Mouse (Mus musculus): ENCODE measurements around the gene Dnajc13.

The Dnajc13 gene

DNA sequence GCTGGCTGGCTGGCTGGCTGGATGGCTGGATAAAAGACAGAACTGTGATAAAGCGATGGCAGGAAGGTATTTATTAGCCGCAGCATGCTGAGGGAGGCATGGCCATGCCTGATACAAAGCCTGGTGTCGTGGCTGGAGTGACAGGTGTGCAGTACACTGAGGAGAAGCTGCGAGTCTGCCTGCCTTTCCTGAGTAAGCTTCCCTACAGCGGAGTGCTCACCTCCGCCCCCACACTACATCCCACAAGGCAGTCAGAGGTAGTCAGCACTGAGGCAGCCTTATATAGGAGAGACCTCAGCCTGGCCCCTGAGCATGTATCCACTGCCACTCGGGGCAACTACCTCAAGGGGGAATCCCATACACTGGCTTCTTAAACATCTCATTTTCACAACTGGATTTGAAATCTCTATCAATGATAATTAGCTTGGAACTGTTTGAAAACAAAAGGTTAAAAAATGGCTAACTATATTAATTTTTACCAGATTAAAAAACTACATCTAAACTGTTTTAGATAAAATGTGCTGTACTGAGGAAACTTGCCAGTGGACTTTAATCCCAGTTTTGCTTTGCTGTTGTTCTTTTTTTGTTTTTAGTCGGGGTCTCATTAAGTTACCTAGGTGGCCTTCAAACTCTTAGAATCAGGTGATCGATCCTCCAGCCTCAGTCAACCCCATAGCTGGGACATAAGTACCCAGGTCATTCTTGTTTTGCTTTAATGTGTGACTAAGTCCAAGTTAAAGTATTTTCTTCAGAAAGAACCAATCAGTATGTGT, 8.1 kb downstream of the Dnajc13 start:
- no peak for DNase-seq (ENCODE audit: low spot score)

DNA sequence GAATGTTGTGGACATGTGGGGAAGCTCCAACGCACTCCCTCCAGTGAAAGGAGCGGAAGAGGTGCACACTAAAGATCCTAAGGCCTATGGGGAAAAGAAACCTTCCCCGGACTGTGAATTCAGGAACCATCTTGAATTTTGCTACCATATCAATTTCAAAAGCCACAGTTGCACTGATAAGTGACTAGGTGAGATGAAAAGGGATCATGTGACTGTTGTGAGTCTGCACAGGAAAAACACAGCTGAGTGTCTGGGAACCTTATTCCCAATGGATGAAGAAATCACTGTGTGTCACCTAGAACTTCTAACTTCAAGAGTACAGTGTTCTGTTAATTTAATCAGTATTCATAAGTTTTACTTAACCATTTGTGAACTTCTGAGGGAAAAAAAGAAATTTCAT, 10.1 kb downstream of the Dnajc13 start:
- no peak for DNase-seq (ENCODE audit: low spot score)

DNA sequence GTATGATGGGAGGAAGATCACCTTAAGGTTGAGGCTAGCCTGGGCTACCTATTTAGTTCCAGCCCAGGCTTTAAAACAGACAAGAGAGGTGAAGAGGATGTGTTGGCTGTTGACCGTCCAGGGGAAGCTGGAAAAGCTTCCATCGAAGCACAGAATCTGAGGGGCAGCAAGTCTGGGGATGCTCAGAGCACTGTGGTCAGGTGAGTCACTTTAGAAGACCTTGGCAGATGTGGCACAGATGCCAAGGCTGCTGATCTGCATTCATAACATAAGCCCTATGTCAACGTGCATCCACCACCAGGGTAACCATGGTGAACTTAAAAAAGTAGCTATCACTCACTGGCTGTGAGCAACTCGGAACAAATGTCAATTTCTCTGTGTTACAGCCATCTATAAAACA, 11.0 kb downstream of the Dnajc13 start:
- DNase-seq (ENCODE audit: low spot score) = no peak

DNA sequence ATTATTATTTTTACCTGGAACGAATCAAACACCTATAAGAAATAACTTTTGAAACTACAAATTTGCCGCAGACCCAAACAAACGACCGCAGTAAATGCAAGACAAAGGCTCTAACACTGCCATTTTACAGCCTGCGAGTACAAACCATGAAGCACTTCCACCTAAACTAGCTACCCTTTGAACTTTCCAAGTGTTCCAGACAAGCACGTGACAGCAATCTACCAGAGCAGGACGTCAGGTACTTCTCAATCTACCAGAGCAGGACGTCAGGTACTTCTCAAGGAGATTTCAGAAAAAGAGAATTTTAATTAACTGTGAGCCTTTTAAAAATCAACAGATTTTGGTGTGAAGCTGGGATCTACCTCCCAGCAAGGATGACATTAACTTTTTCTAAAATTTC, 11.6 kb downstream of the Dnajc13 start:
- peak; percentile 58 for DNase-seq (ENCODE audit: low spot score)

DNA sequence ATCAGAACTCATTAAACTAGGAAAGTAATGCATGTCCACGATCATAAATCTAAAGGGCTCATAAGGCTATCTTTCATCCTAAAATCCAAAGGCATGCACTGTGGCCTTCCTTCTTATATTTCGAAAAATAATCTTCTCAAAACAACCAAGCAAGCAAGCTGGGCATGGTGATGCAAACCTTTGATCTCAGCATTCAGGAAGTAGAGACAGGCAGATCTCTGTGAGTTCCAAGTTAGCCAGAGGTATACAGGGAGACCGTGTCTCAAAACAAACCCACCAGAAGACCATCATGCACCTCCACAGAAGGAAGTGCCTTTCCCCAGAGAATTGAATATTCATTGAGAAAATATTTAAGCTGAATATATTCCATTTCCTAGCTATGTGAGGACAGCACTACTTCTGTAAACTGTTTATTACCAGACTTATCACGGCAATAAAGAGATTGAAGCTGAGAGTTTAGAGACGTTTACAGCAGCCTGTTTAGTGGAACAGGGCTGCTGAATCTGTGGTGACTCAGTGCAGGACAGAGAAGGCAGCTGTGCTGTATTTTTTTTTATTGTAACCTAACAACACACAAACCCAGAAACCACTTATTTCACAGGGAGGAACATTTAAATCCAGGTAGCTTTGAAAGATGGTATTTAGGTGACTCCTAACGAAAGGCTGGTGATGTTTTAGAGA, 15.3 kb downstream of the Dnajc13 start:
- no peak for DNase-seq (ENCODE audit: low spot score)

DNA sequence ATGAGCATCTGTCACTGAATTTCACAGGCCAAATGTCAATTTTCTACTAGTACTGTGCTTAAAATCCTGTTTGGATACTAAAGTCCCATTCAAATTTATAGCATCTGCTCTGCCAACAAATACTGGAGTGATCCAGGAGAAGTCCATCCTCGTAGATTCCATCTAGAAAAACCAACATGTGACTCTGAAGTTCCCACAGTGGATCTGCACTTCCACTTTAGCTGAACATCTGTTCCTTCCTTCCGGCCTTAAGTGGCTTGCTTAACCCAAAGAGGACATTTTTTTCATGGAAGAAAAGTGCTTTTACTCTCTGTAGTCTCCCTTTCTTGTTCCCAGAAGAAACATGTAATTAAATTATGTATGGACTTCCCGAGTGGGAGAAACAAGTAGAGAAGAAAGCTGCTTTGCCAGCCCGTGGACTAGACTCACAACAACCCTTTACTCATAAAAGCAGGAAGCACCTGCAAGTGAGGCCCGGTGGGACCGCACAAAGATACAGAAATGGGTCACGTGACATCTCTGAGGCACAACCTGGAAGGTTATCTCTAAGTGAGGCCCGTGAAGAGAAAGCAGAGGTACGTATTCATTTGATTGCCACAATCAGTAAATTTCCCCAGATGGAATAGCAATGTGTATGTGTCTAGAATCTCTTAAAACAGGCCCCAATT, 18.8 kb downstream of the Dnajc13 start:
- DNase-seq (ENCODE audit: low spot score) = no peak

DNA sequence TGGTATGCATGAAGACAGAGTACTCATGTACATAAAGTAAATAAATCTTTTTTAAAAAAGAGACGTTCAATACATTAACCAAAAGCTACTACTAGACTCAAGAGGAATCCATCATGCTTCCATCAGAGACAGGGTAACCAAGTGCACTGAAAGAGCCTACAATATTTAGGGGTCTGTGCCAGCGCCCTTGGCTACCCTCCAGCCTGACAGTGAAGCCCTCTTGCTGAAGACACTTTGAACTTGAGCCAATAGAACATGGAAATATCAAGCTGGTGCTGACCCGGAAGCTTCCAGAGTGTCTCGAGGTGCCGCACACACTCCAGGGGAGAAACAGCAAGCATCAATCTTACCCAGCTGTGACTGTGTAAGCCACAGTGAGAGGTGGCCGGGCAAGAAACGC, 22.6 kb downstream of the Dnajc13 start:
- no peak for DNase-seq (ENCODE audit: low spot score)

DNA sequence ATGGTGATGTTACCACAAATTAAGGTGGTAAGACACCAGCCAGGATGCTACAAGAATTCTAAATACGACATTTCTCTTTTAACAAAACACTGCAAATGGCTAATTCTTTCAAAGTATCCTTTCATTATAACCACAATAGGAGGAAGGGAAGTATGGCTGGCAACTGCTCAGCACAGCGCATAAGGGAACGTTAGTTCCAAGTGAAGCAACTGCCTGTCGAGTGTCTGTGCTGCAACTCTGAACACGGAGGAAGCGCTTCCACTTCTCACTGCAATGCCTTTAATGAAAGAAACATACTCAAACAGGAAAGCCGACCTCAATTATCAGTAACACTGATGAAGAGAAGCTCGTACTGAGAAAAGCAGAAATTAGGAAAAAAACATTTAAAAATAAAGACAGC, 23.7 kb downstream of the Dnajc13 start:
- no peak for DNase-seq (ENCODE audit: low spot score)

DNA sequence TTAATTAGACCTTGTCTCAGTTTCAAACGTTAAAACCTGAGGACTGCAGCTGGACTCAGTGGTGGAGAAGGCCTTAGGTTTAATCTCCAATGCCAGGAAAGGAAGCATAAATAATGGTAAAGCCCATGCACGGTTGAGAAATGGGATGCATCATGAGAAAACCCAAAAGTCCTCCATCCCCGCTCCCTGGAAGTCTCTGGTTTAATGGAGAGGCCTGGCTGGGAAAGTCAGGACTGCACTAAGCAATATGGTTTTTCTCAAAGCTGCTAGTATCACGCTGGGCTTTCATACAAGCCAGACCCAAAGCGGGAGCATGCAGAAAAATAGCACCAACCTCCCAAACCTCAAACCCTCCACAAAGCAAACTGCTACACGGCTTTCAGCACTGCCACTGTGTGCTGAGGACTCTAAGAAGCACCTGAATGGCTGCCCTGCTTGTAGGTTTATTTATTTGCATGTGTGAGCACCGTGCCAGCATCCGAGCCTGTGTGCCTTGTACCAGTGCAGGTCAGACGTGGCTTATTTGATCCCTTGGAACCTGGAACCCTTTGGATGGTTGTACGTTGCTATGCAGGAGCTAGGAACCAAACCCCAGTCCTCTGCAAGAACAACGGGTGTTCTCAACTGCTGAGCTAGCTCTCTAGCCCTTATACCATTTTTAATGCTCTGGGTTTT, 26.3 kb downstream of the Dnajc13 start:
- no peak for DNase-seq (ENCODE audit: low spot score)

DNA sequence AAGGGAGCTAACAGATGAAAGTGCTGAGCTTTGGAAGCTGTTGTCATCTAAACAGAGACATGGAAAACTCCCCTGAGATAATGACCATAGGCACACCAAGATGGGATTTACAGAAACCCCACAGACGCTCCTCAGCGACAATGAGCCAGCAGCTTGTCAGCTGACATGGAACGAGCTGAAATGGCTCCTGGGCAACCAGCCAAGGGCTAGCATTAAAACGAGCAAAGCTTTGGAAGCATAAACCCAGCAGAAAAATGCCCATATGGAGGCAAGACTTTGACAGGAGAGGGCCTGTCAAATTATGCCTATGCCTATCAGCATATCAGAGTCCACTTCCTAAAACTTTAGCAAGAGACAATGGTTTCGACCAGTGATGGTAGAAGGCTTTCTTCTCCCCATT, 27.0 kb downstream of the Dnajc13 start:
- no peak for DNase-seq (ENCODE audit: low spot score)

DNA sequence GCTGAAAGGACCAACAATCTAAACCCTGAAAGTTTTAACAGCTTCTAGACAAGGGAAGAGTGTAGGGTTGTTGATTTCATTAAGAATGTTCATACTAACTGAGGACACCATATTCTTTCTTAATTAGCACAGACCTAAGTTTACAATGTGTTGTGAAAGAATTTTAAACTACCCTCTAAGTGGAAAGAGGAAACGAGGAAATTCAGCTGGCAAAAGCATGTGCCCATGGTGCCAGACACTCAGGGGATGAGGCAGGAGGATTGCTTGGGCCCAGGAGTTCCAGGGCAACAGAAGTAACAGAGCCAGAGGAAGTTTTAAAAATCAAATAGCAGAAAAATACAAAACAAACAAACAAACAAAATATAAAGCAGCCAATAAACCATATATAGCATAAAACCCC, 28.9 kb downstream of the Dnajc13 start:
- no peak for DNase-seq (ENCODE audit: low spot score)

DNA sequence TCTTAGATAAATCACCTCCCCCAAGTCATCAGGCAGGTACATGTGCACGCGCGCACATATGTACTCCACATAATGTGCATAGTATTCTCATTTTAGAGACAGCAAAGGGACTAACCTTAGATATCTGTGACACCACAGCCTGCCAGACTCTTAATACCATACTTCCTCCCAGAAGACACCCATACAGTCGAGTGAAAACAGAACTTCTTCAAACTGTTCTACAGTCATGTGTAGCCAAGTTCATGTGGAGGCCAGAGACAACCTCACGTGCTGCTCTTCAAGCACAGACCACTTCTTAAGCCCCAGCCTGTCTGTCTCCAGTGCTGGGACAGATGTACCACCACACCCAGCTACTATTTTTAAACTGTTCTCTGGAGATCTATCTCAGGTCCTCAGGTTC, 29.7 kb downstream of the Dnajc13 start:
- DNase-seq (ENCODE audit: low spot score) = no peak

DNA sequence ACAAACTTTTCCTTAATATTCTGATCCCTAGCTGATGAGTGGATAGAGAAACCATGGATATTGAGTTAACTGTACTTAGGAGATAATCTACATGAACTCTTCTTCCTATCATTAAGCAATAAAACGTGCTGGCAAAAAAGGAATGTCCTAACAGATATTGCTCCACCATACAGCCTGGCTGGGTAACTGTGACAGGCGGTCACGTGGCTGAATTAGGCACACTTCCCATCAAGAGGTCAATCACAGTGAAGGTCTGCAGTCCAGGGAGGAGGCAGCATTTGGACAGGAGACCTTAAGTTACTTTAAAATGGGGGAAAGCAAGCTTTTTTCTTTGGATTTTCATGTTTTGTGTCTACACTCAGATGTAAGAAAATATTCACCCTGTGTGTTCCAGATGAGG, 30.7 kb downstream of the Dnajc13 start:
- DNase-seq (ENCODE audit: low spot score) = no peak

DNA sequence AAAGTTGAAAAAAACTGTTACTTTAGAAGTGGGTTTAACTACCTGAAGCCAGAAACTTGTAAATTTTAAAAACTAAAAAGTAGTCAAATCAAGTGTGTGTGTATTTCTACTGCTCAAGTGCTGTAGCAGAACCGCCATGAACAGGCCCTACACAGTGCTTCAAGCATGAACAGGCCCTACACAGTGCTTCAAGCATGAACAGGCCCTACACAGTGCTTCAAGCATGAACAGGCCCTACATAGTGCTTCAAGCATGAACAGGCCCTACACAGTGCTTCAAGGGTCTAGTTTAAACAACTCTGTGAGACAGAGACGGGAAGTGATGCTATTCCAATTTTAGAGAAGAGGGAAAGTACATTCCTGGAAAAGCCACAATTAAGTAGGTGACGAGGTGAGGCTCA, 51.3 kb downstream of the Dnajc13 start:
- DNase-seq (ENCODE audit: low spot score) = no peak

DNA sequence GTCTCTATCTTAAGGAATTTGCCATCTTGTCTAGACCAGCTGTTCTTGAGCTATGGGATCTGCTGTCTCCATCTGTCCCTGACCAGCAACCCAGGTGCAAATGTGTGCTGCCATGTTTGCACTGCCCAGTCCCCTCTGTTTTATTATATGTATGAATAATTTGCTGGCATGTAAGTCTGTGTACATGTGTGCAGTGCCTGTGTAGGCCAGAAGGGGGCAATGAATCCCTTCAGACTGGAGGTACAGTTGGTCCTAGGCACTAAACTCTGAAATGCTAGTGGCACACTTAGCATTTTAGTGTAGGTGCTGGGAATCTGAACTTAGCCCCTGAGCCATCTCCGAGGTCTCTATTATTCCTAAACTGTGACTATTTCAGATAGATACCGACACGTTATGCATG, 58.9 kb downstream of the Dnajc13 start:
- DNase-seq (ENCODE audit: low spot score) = no peak

DNA sequence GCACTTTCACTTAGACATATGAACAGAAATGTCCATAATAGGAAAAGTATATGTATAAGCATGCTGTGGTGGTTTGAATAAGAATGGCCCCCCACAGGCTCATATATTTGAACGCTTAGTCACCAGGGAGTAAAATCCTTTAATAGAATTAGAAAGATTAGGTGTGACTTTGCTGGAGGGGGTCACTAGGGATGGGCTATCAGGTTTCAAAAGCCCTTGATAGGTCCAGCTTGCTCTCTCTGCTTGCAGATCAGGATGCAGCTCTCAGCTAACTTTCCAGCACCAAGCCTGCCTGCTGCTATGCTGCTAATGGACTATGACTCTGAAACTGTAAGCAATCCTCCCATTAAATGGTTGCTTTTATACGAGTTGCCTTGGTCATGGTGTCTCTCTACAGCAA, 68.2 kb downstream of the Dnajc13 start:
- DNase-seq (ENCODE audit: low spot score) = no peak

DNA sequence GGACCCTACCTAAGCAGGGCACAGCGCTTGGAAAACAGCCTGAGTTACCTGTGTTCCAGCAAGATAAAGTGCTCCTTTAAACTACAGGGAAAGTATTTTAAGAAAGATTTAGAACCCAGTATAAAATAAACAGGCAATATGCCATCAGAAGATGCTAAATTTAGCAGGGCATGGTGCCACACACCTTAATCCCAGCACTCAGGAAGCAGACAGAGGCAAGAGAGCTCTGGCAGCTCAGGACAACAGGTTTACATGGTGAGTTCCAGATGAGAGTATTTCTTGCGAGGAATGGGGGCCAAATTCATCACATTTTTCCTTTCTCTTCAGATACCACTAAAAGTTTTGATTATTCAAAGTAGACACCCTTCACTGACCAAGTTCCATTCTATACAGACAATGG, 68.8 kb downstream of the Dnajc13 start:
- no peak for DNase-seq (ENCODE audit: low spot score)

DNA sequence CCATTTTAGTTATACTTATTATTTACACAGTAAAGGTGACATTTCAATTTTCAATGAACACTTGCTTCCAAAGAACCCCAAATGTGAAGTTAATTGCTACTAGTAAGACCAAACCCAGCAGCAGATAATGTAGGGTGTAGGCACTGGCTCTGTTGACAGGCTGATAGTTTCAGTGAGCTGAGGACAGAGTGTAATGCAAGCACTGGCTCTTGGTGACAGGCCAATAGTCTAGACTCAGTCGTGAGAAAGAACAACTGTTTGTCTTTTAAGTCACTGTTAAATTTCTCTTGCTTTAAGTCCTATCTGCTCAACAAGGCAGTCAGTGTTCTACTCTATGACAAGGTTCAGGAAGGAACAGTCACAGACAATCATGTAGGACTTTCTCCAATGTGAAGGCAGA, 69.4 kb downstream of the Dnajc13 start:
- no peak for DNase-seq (ENCODE audit: low spot score)

DNA sequence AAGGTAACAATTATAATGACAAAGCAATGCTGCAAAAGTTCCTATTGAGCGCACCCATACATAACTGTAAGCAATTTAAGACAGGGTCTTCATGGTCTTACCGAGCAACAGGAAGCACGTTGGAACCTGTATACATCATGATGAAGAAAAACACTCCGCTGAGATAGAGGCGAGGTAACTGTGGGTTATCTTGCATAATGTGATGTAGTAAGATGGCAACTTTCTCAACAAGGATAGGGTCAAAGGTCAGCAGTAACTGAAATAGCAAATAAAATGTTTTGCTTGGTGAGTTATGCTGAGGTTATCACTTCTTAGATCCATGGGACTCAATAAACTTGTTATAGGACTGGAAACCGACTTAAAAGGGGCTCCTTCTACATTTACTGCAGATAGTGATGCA, 70.2 kb downstream of the Dnajc13 start:
- peak; percentile 15 for DNase-seq (ENCODE audit: low spot score)

DNA sequence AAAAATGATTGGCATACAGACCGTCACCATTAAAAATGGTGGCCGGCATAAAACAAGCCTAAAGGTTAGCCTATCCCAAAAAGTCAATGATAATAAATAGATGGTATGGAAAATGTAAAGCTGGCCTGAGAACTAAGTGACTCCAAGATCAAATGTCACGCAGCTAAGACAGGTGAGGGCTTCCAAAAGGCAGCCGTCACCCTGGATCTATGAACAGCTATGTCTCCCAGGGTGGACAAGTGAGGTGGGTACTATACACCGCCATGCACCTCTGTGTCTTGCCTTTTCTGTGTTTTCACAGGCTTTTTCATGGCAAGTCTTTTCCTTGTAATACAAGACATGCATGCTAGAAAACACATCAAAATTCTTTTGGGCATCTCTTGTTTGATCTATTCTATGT, 73.1 kb downstream of the Dnajc13 start:
- no peak for DNase-seq (ENCODE audit: low spot score)

DNA sequence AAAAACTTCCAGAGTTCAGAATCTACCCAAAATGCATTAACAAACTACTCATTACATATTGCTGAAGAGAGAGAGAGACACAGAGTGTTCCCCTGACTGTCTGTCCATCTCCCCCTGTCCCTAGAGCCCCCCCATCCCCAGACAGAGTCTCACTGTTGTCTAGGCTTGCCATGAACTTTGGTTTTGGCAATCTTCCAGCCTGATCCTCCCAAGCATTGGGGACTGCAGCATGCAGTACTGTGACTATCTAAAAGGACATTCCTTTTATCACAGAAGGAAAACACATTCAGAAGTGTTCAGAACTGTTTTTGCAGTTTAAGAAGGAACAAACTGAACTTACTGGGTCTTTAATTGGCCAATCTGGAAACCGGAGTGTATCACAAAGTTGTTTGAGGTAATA, 74.0 kb downstream of the Dnajc13 start:
- DNase-seq (ENCODE audit: low spot score) = no peak

DNA sequence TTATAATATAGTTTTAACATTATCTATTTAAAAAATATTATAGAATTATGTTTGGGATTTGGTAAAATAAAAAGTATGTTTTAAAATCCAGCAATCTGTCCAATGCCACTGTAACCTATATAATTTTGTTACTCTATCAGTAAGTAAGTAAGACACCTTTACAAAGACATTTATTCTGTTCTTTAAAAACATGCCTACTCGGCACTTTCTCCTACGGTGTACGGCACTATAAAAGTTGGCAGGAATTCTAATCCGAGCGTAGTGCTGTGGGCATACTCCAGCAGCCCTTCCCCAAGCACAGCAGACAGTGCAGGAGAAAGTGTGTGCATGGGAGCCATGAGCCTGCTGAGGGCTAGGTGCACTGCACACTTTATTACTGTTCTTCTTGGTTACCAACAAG, 75.7 kb downstream of the Dnajc13 start:
- no peak for DNase-seq (ENCODE audit: low spot score)

DNA sequence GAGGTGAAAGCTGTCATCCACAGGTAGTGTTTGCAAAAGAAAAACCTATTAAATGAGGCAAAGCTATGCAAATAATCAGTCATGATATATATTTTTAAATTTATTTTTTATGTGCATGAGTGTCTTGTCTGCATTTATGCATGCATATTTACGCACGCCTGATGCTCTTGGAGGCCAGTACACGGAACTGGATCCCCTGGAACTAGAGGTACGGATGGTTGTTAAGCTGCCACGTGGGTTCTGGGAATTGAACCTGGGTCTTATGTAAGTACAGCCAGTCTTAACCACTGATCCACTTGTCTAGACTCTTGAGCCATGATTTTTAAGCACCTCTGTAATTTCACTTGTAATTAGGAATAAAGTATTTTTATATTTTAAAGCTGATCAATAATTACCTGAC, 79.5 kb downstream of the Dnajc13 start:
- no peak for DNase-seq (ENCODE audit: low spot score)

Data from yolk sac, embryonic 10.5 days (tissue).